Mouse (Mus musculus): ENCODE measurements around the gene Actc1. TPM values are rescaled to one million over a fixed set of nuclear protein-coding genes. Genes with fewer than 3 reads are reported as not detected.

Gene Actc1
- total and polyA plus RNA-seq, 2 experiments from 2014 or later = 0.48 to 1.6 TPM

- no peaks in the 10 kb centered on the region for H3K27me3 ChIP-seq (ENCODE audit: insufficient read depth, low read length)
- H3K36me3 ChIP-seq (ENCODE audit: insufficient read depth, low read length) = no peaks in the 10 kb centered on the region
- H3K27ac ChIP-seq = no peak overlapping the region
- TF ChIP-seq CTCF (IDR thresholded peaks at IDR 0.05; ENCODE audit: low read depth) = no peak
- H3K4me3 ChIP-seq (ENCODE audit: low read length) = no peak overlapping the region
- no peaks in the 10 kb centered on the region for H3K4me1 ChIP-seq (ENCODE audit: insufficient read depth, low read length)
- H3K9me3 ChIP-seq (ENCODE audit: low read length) = no peaks in the 10 kb centered on the region
- H3K9ac ChIP-seq (replicated peaks; ENCODE audit: low read length) = no peak overlapping the region
- DNase-seq (ENCODE audit: low spot score) (no peak), ATAC-seq (no peak)
- H3K4me2 ChIP-seq (ENCODE audit: low read depth, low read length) = no peak overlapping the region
- 93% methylated on average over 6 of the region's 6 CpGs for WGBS
Measured at GRCm38 (mm10) chr2:114023383-114023782, 30.0 kb downstream of the Actc1 start.

DNA sequence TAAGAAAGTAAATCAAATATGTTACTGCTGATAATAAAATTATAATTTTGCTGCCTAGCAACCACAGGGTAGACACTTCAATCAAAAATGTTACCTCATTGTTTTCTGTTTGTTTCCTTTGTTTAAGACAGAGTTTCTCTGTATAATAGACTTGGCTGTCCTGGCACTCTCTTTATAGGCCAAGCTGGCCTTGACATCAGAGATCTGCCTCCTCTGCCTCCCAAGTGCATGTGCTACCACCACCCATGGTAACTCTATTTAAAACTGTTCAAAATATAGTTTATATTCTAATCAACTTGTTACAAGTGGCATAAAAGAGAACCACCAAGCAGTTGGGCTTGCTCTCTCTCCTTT, 33.2 kb downstream of the Actc1 start:
- no peaks in the 10 kb centered on the region for H3K36me3 ChIP-seq (ENCODE audit: insufficient read depth, low read length)
- H3K9me3 ChIP-seq (ENCODE audit: low read length) = no peaks in the 10 kb centered on the region
- ATAC-seq (no peak), DNase-seq (ENCODE audit: low spot score) (no peak)
- H3K4me1 ChIP-seq (ENCODE audit: insufficient read depth, low read length) = no peaks in the 10 kb centered on the region
- H3K4me3 ChIP-seq (ENCODE audit: low read length) = no peak overlapping the region
- TF ChIP-seq CTCF (IDR thresholded peaks at IDR 0.05; ENCODE audit: low read depth) = no peak
- H3K9ac ChIP-seq (replicated peaks; ENCODE audit: low read length) = no peak overlapping the region
- no peak overlapping the region for H3K27ac ChIP-seq
- no peak overlapping the region for H3K4me2 ChIP-seq (ENCODE audit: low read depth, low read length)
- no peaks in the 10 kb centered on the region for H3K27me3 ChIP-seq (ENCODE audit: insufficient read depth, low read length)

GRCm38 (mm10) chr2:114019474-114020209, 33.7 kb downstream of the Actc1 start:
- Histone ChIP-seq H3K4me2 (ENCODE audit: low read depth, low read length) (no peak overlapping the region), H3K27me3 (ENCODE audit: insufficient read depth, low read length) (no peaks in the 10 kb centered on the region), H3K36me3 (ENCODE audit: insufficient read depth, low read length) (no peaks in the 10 kb centered on the region), H3K9me3 (ENCODE audit: low read length) (no peaks in the 10 kb centered on the region), H3K27ac (no peak overlapping the region), H3K4me1 (ENCODE audit: insufficient read depth, low read length) (no peaks in the 10 kb centered on the region), H3K4me3 (ENCODE audit: low read length) (no peak overlapping the region), H3K9ac (replicated peaks; ENCODE audit: low read length) (no peak overlapping the region)
- TF ChIP-seq CTCF (IDR thresholded peaks at IDR 0.05; ENCODE audit: low read depth) = no peak
- no peak for DNase-seq (ENCODE audit: low spot score)
- 69% methylated on average over 11 of the region's 11 CpGs for WGBS
- ATAC-seq = no peak

DNA sequence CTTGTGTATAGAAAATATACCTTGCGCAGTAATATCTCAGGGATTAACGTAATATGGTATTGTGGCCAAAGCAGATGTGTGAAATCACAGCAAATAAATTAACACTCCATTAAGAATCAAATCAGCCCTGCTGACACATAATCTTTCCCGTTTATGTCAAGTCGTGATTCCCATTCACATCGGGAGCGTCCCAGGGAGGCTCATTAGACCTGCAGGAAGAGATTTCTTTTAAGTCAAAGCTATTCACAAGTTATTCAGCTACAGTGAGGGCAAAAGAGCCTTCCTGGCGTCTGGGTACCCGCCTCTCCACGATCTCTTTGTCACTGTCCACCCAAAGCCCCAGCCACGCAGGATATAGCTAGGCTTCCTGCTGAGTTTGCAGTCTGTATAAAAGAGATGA, 35.2 kb downstream of the Actc1 start:
- Histone ChIP-seq H3K27me3 (ENCODE audit: insufficient read depth, low read length) (0 out of 2 replicates have a peak, but pooled peaks cover 5% of the 10 kb centered on the region), H3K9me3 (ENCODE audit: low read length) (no peaks in the 10 kb centered on the region), H3K36me3 (ENCODE audit: insufficient read depth, low read length) (no peaks in the 10 kb centered on the region), H3K4me3 (ENCODE audit: low read length) (no peak overlapping the region), H3K27ac (no peak overlapping the region), H3K9ac (replicated peaks; ENCODE audit: low read length) (no peak overlapping the region), H3K4me2 (ENCODE audit: low read depth, low read length) (no peak overlapping the region), H3K4me1 (ENCODE audit: insufficient read depth, low read length) (no peaks in the 10 kb centered on the region)
- 22% methylated on average over 10 of the region's 10 CpGs for WGBS
- TF ChIP-seq CTCF (IDR thresholded peaks at IDR 0.05; ENCODE audit: low read depth) = no peak
- DNase-seq (ENCODE audit: low spot score) = no peak
- ATAC-seq = no peak

DNA sequence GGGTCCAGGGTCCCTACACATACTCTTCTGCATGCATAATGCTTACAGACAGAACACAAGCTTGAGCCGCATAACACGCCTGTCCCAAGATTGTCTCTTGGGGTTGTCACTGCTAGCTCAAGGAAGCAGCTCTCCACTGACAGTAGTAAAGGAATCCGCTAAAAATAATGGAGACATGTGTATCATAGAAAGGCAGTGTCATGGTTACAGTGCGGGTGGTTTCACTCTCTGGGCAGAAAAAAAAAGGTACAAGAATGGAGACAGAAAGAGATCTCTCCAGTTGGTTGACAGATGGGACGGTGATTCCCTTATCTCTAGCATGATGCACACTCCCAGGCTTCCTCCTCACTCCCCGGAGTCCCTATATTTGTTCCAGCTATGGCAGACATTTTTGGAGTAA, 38.5 kb downstream of the Actc1 start:
- Histone ChIP-seq H3K4me1 (ENCODE audit: insufficient read depth, low read length) (0 out of 2 replicates have a peak, but pooled peaks cover 3% of the 10 kb centered on the region), H3K36me3 (ENCODE audit: insufficient read depth, low read length) (no peaks in the 10 kb centered on the region), H3K4me2 (ENCODE audit: low read depth, low read length) (peak overlapping the region; percentile 70), H3K4me3 (ENCODE audit: low read length) (no peak overlapping the region; the same call in 1 of the 2 replicates), H3K27me3 (ENCODE audit: insufficient read depth, low read length) (0 out of 2 replicates have a peak, but pooled peaks cover 5% of the 10 kb centered on the region), H3K27ac (no peak overlapping the region), H3K9ac (replicated peaks; ENCODE audit: low read length) (no peak overlapping the region; the same call in 1 of the 2 replicates), H3K9me3 (ENCODE audit: low read length) (no peaks in the 10 kb centered on the region)
- 72% methylated on average over 6 of the region's 6 CpGs for WGBS
- no peak for DNase-seq (ENCODE audit: low spot score)
- ATAC-seq = no peak
- TF ChIP-seq CTCF (IDR thresholded peaks at IDR 0.05; ENCODE audit: low read depth) = no peak

- WGBS = 3% methylated on average over 13 of the region's 13 CpGs
- Histone ChIP-seq H3K4me2 (ENCODE audit: low read depth, low read length) (peak overlapping the region; percentile 70), H3K9me3 (ENCODE audit: low read length) (no peaks in the 10 kb centered on the region), H3K4me1 (ENCODE audit: insufficient read depth, low read length) (0 out of 2 replicates have a peak, but pooled peaks cover 3% of the 10 kb centered on the region), H3K9ac (replicated peaks; ENCODE audit: low read length) (peak overlapping the region; percentile 79), H3K36me3 (ENCODE audit: insufficient read depth, low read length) (no peaks in the 10 kb centered on the region), H3K4me3 (ENCODE audit: low read length) (peak overlapping the region; percentile 69), H3K27me3 (ENCODE audit: insufficient read depth, low read length) (0 out of 2 replicates have a peak, but pooled peaks cover 5% of the 10 kb centered on the region), H3K27ac (peak overlapping the region; percentile 87)
- DNase-seq (ENCODE audit: low spot score) (peak; percentile 59), ATAC-seq (peak; percentile 52)
- TF ChIP-seq CTCF (IDR thresholded peaks at IDR 0.05; ENCODE audit: low read depth) = 0 out of 2 replicates have a peak, but pooled peaks have one; percentile 1
Measured at GRCm38 (mm10) chr2:114013846-114014245, 39.5 kb downstream of the Actc1 start.

GRCm38 (mm10) chr2:114013295-114013771, 40.0 kb downstream of the Actc1 start, which contains the start of gene Gjd2:
Gene Gjd2, minus strand, starts transcription at chr2:114013619.
- WGBS = under 1% methylated on average over 54 of the region's 60 CpGs
- no peaks in the 10 kb centered on the region for H3K9me3 ChIP-seq (ENCODE audit: low read length)
- H3K9ac ChIP-seq (replicated peaks; ENCODE audit: low read length) = peak within 1 kb of the TSS; percentile 79
- H3K36me3 ChIP-seq (ENCODE audit: insufficient read depth, low read length) = no peaks in the 10 kb centered on the region
- no peak for TF ChIP-seq CTCF (IDR thresholded peaks at IDR 0.05; ENCODE audit: low read depth)
- DNase-seq (ENCODE audit: low spot score) (peak; percentile 76), ATAC-seq (peak; percentile 85)
- H3K4me1 ChIP-seq (ENCODE audit: insufficient read depth, low read length) = 0 out of 2 replicates have a peak, but pooled peaks cover 3% of the 10 kb centered on the region
- H3K4me3 ChIP-seq (ENCODE audit: low read length) = peak within 1 kb of the TSS; percentile 69
- peak within 1 kb of the TSS; percentile 70 for H3K4me2 ChIP-seq (ENCODE audit: low read depth, low read length)
- H3K27ac ChIP-seq = peak within 1 kb of the TSS; percentile 87
- H3K27me3 ChIP-seq (ENCODE audit: insufficient read depth, low read length) = 0 out of 2 replicates have a peak, but pooled peaks cover 5% of the 10 kb centered on the region
